Mouse (Mus musculus) Patski (cell line): ENCODE results near the gene B230104I21Rik. TPM values are rescaled to one million over a fixed set of nuclear protein-coding genes. Genes with fewer than 3 reads are reported as not detected.
A peak's percentile ranks its signal among the peaks of the same experiment; 100 is the strongest.

ENCODE experiments used
- ATAC-seq: fragments of 100-300 bp; one replicate; pipeline ENCODE4 v1.8.0; 2021
- CTCF ChIA-PET: fragments of 350-600 bp; sonication (Branson Sonifier 250); formaldehyde crosslinking; loops from one replicate; lab custom pipeline; 2022; ENCODE audit warnings: inconsistent platforms; lab: Charles Lee
- POLR2A ChIA-PET: fragments of 350-600 bp; sonication (Branson Sonifier 250); formaldehyde crosslinking; loops from one replicate; lab custom pipeline; 2022; ENCODE audit warnings: antibody characterized with exemption, inconsistent platforms; lab: Charles Lee
- DNase-seq: peaks from one replicate; pipeline ENCODE4 v3.0.0-alpha.2; 2011; ENCODE audit warnings: low read depth, low spot score
- H3K27me3 ChIP-seq: fragments of 371-371 bp; one replicate; pipeline ENCODE4 v1.5.1; 2021
- CTCF ChIP-seq: fragments of 100-300 bp; IDR thresholded peaks from one replicate; pipeline ENCODE4 v1.5.1; 2021
- in situ Hi-C: fragments of 300-500 bp; cut with MboI; formaldehyde crosslinking; loops from 3 replicates; pipeline ENCODE4 v1.11.1; 2018; ENCODE audit warnings: low pct_unique_long_range_greater_than_20kb, mixed read lengths
- polyA plus RNA-seq: library from polyadenylated mRNA; unstranded; gene quantifications from one replicate; pipeline ENCODE4 v1.2.3, GENCODE M21; 2021

Gene B230104I21Rik
- polyA plus RNA-seq, 1 experiment from 2014 or later, result not detected

GRCm38 (mm10) chr4:154369089-154369488 is 33.2 kb downstream of the B230104I21Rik start:
- TF ChIP-seq CTCF, result no peak
- ChIA-PET CTCF (no interaction called here), POLR2A (no interaction called here)
- H3K27me3 ChIP-seq, result peaks cover 34% of the 10 kb centered on the region
- in situ Hi-C loops, result no loop called here
- DNase-seq (no peak), ATAC-seq (no peak)

- DNase-seq, result no peak
- ATAC-seq, result no peak
- POLR2A ChIA-PET, result no interaction called here
- in situ Hi-C loops, result no loop called here
- CTCF ChIA-PET, result no interaction called here
- peaks cover 34% of the 10 kb centered on the region for H3K27me3 ChIP-seq
- no peak for TF ChIP-seq CTCF
These were observed 34.9 kb downstream of the B230104I21Rik start for GRCm38 (mm10) chr4:154370841-154371240.

GRCm38 (mm10) chr4:154371542-154372247 is 35.8 kb downstream of the B230104I21Rik start:
- ATAC-seq (no peak), DNase-seq (no peak)
- TF ChIP-seq CTCF, result no peak
- ChIA-PET CTCF (no interaction called here), POLR2A (no interaction called here)
- in situ Hi-C loops, result no loop called here
- peaks cover 29% of the 10 kb centered on the region for H3K27me3 ChIP-seq

GRCm38 (mm10) chr4:154375939-154376625 is 40.2 kb downstream of the B230104I21Rik start:
- TF ChIP-seq CTCF, result no peak
- in situ Hi-C loops, result no loop called here
- H3K27me3 ChIP-seq, result peaks cover 21% of the 10 kb centered on the region
- no peak for ATAC-seq
- POLR2A ChIA-PET, result no interaction called here
- CTCF ChIA-PET, result no interaction called here
- DNase-seq, result no peak

GRCm38 (mm10) chr4:154378876-154379275 is 42.9 kb downstream of the B230104I21Rik start:
- ChIA-PET POLR2A (no interaction called here), CTCF (no interaction called here)
- H3K27me3 ChIP-seq, result peaks cover 13% of the 10 kb centered on the region
- DNase-seq (no peak), ATAC-seq (no peak)
- in situ Hi-C loops, result no loop called here
- TF ChIP-seq CTCF, result no peak

- no peak for TF ChIP-seq CTCF
- ChIA-PET CTCF (no interaction called here), POLR2A (no interaction called here)
- no peak for DNase-seq
- H3K27me3 ChIP-seq, result peaks cover 9% of the 10 kb centered on the region
- in situ Hi-C loops, result no loop called here
- ATAC-seq, result no peak
These were observed 49.3 kb downstream of the B230104I21Rik start for GRCm38 (mm10) chr4:154385208-154385607.

- DNase-seq, result no peak
- peaks cover 9% of the 10 kb centered on the region for H3K27me3 ChIP-seq
- ATAC-seq, result no peak
- CTCF ChIA-PET, result no interaction called here
- in situ Hi-C loops, result no loop called here
- POLR2A ChIA-PET, result no interaction called here
- TF ChIP-seq CTCF, result no peak
These were observed 50.0 kb downstream of the B230104I21Rik start for GRCm38 (mm10) chr4:154385918-154386317.

GRCm38 (mm10) chr4:154386810-154387209 is 50.9 kb downstream of the B230104I21Rik start:
- CTCF ChIA-PET, result no interaction called here
- ATAC-seq (no peak), DNase-seq (no peak)
- POLR2A ChIA-PET, result no interaction called here
- peaks cover 9% of the 10 kb centered on the region for H3K27me3 ChIP-seq
- TF ChIP-seq CTCF, result no peak
- in situ Hi-C loops, result no loop called here

- H3K27me3 ChIP-seq, result peaks cover 10% of the 10 kb centered on the region
- POLR2A ChIA-PET, result no interaction called here
- DNase-seq (peak; percentile 20), ATAC-seq (no peak)
- no peak for TF ChIP-seq CTCF
- CTCF ChIA-PET, result no interaction called here
- in situ Hi-C loops, result no loop called here
These were observed 53.7 kb downstream of the B230104I21Rik start for GRCm38 (mm10) chr4:154389641-154390040.

GRCm38 (mm10) chr4:154390333-154391080 is 54.6 kb downstream of the B230104I21Rik start:
- DNase-seq (no peak), ATAC-seq (no peak)
- ChIA-PET CTCF (no interaction called here), POLR2A (no interaction called here)
- in situ Hi-C loops, result no loop called here
- TF ChIP-seq CTCF, result no peak
- H3K27me3 ChIP-seq, result peaks cover 12% of the 10 kb centered on the region

- TF ChIP-seq CTCF, result no peak
- no peak for DNase-seq
- no peak for ATAC-seq
- H3K27me3 ChIP-seq, result peaks cover 17% of the 10 kb centered on the region
- ChIA-PET POLR2A (no interaction called here), CTCF (no interaction called here)
- in situ Hi-C loops, result no loop called here
These were observed 56.7 kb downstream of the B230104I21Rik start for GRCm38 (mm10) chr4:154392641-154393040.
